Mouse (Mus musculus): ENCODE data around the gene Exoc4. TPM values are rescaled to one million over a fixed set of nuclear protein-coding genes. Genes with fewer than 3 reads are reported as not detected.

Gene Exoc4
- polyA plus RNA-seq, 1 experiment: 9.6 TPM

DNA sequence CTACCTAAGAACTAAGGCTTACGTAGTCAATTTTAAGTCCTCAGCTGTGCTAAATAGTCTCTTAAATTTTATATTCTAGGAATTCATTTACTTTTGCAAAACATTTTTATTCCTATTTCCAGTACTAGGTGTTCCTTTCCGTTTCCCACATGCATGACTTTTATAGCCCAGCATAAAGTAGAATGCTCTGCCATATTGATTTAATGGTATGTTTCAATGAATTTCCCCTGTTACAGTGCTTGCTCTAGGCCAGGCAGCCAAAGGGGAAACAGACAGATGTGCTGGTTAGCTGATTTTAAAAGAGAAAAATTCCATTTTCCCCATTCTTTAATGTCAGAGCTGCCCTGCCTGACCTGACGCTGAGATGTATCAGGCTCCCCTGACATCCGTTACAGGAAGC is 359.6 kb downstream of the Exoc4 start:
- no peak for DNase-seq
- Histone ChIP-seq H3K27me3 (replicated peaks; ENCODE audit: control insufficient read depth, insufficient read depth, low read length) (no peaks in the 10 kb centered on the region), H3K36me3 (ENCODE audit: control insufficient read depth, insufficient read depth, low read length) (no peaks in the 10 kb centered on the region), H3K27ac (ENCODE audit: insufficient read depth, low read depth, low read length) (no peak overlapping the region), H3K4me3 (ENCODE audit: insufficient read depth, low read depth, low read length) (no peak overlapping the region), H3K4me1 (ENCODE audit: control insufficient read depth, insufficient read depth, low read length) (no peaks in the 10 kb centered on the region)
- TF ChIP-seq POLR2A (IDR thresholded peaks at IDR 0.05; ENCODE audit: low read depth, low read length) (no peak), CTCF (conservative IDR thresholded peaks at IDR 0.05; ENCODE audit: insufficient read depth, insufficient read length, low read depth, low read length) (no peak)
- WGBS: 85% methylated on average over 4 of the region's 4 CpGs

DNA sequence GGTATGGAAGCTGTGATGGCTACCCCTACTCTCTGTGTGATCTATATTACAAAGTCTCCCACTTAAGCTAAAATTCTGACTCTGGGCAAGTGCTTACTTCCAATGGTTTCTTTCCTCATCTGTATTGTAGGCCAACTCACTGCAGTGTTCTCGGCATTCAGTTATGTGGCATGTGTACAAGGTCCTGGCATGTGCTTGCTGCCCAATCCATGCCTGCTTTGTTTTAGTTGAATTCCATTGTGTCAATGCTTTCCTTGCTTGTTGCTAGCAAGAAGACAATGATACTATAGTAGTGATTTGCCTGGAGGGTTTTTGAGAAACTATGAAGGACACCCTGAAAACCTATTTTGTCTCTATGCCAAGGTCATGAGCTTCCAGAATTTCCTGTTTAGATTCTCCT is 365.1 kb downstream of the Exoc4 start:
- no peak for DNase-seq
- Histone ChIP-seq H3K36me3 (ENCODE audit: control insufficient read depth, insufficient read depth, low read length) (no peaks in the 10 kb centered on the region), H3K27ac (ENCODE audit: insufficient read depth, low read depth, low read length) (no peak overlapping the region), H3K4me3 (ENCODE audit: insufficient read depth, low read depth, low read length) (no peak overlapping the region), H3K27me3 (replicated peaks; ENCODE audit: control insufficient read depth, insufficient read depth, low read length) (no peaks in the 10 kb centered on the region), H3K4me1 (ENCODE audit: control insufficient read depth, insufficient read depth, low read length) (no peaks in the 10 kb centered on the region)
- WGBS: 70% methylated on average over 1 of the region's 1 CpGs
- no peak for TF ChIP-seq CTCF (conservative IDR thresholded peaks at IDR 0.05; ENCODE audit: insufficient read depth, insufficient read length, low read depth, low read length)
- no peak for TF ChIP-seq POLR2A (IDR thresholded peaks at IDR 0.05; ENCODE audit: low read depth, low read length)

DNA sequence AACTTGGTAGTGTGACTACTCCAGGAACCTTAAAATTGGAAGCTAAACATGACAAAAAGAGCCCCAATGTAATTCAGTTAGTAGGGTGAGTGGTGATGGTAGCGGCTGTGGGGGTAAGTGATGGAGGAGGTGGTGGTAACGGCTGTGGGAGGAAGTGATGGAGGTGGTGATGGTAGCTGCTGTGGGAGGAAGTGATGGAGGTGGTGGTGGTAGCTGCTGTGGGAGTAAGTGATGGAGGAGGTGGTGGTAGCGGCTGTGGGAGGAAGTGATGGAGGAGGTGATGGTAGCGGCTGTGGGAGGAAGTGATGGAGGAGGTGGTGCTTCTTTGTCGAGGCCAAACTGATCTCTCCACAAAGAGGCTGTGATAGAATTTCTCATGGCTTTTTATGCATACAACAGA is 369.7 kb downstream of the Exoc4 start:
- no peak for TF ChIP-seq POLR2A (IDR thresholded peaks at IDR 0.05; ENCODE audit: low read depth, low read length)
- TF ChIP-seq CTCF (conservative IDR thresholded peaks at IDR 0.05; ENCODE audit: insufficient read depth, insufficient read length, low read depth, low read length): no peak
- WGBS: 88% methylated on average over 5 of the region's 5 CpGs
- Histone ChIP-seq H3K4me1 (ENCODE audit: control insufficient read depth, insufficient read depth, low read length) (no peaks in the 10 kb centered on the region), H3K36me3 (ENCODE audit: control insufficient read depth, insufficient read depth, low read length) (no peaks in the 10 kb centered on the region), H3K4me3 (ENCODE audit: insufficient read depth, low read depth, low read length) (no peak overlapping the region), H3K27me3 (replicated peaks; ENCODE audit: control insufficient read depth, insufficient read depth, low read length) (no peaks in the 10 kb centered on the region), H3K27ac (ENCODE audit: insufficient read depth, low read depth, low read length) (no peak overlapping the region)
- DNase-seq: no peak

GRCm38 (mm10) chr6:33620701-33621100 is 371.8 kb downstream of the Exoc4 start:
- no peak for TF ChIP-seq POLR2A (IDR thresholded peaks at IDR 0.05; ENCODE audit: low read depth, low read length)
- DNase-seq: no peak
- no peaks in the 10 kb centered on the region for H3K4me1 ChIP-seq (ENCODE audit: control insufficient read depth, insufficient read depth, low read length)
- H3K27ac ChIP-seq (ENCODE audit: insufficient read depth, low read depth, low read length): no peak overlapping the region
- H3K36me3 ChIP-seq (ENCODE audit: control insufficient read depth, insufficient read depth, low read length): no peaks in the 10 kb centered on the region
- H3K27me3 ChIP-seq (replicated peaks; ENCODE audit: control insufficient read depth, insufficient read depth, low read length): no peaks in the 10 kb centered on the region
- WGBS: 63% methylated on average over 1 of the region's 1 CpGs
- H3K4me3 ChIP-seq (ENCODE audit: insufficient read depth, low read depth, low read length): no peak overlapping the region

GRCm38 (mm10) chr6:33625931-33626330 is 377.0 kb downstream of the Exoc4 start:
- no peak overlapping the region for H3K4me3 ChIP-seq (ENCODE audit: insufficient read depth, low read depth, low read length)
- no peaks in the 10 kb centered on the region for H3K4me1 ChIP-seq (ENCODE audit: control insufficient read depth, insufficient read depth, low read length)
- no peaks in the 10 kb centered on the region for H3K27me3 ChIP-seq (replicated peaks; ENCODE audit: control insufficient read depth, insufficient read depth, low read length)
- DNase-seq: no peak
- TF ChIP-seq CTCF (conservative IDR thresholded peaks at IDR 0.05; ENCODE audit: insufficient read depth, insufficient read length, low read depth, low read length) (no peak), POLR2A (IDR thresholded peaks at IDR 0.05; ENCODE audit: low read depth, low read length) (no peak)
- no peaks in the 10 kb centered on the region for H3K36me3 ChIP-seq (ENCODE audit: control insufficient read depth, insufficient read depth, low read length)
- no peak overlapping the region for H3K27ac ChIP-seq (ENCODE audit: insufficient read depth, low read depth, low read length)

- Histone ChIP-seq H3K4me1 (ENCODE audit: control insufficient read depth, insufficient read depth, low read length) (no peaks in the 10 kb centered on the region), H3K4me3 (ENCODE audit: insufficient read depth, low read depth, low read length) (no peak overlapping the region), H3K27ac (ENCODE audit: insufficient read depth, low read depth, low read length) (no peak overlapping the region), H3K27me3 (replicated peaks; ENCODE audit: control insufficient read depth, insufficient read depth, low read length) (no peaks in the 10 kb centered on the region), H3K36me3 (ENCODE audit: control insufficient read depth, insufficient read depth, low read length) (no peaks in the 10 kb centered on the region)
- no peak for DNase-seq
- TF ChIP-seq POLR2A (IDR thresholded peaks at IDR 0.05; ENCODE audit: low read depth, low read length) (no peak), CTCF (conservative IDR thresholded peaks at IDR 0.05; ENCODE audit: insufficient read depth, insufficient read length, low read depth, low read length) (no peak)
- WGBS: 98% methylated on average over 2 of the region's 2 CpGs
Observed at GRCm38 (mm10) chr6:33631133-33631532, 382.2 kb downstream of the Exoc4 start.

GRCm38 (mm10) chr6:33637192-33637591 is 388.3 kb downstream of the Exoc4 start:
- no peak overlapping the region for H3K27ac ChIP-seq (ENCODE audit: insufficient read depth, low read depth, low read length)
- H3K4me3 ChIP-seq (ENCODE audit: insufficient read depth, low read depth, low read length): no peak overlapping the region
- TF ChIP-seq POLR2A (IDR thresholded peaks at IDR 0.05; ENCODE audit: low read depth, low read length) (no peak), CTCF (conservative IDR thresholded peaks at IDR 0.05; ENCODE audit: insufficient read depth, insufficient read length, low read depth, low read length) (no peak)
- WGBS: 76% methylated on average over 2 of the region's 2 CpGs
- no peaks in the 10 kb centered on the region for H3K36me3 ChIP-seq (ENCODE audit: control insufficient read depth, insufficient read depth, low read length)
- H3K27me3 ChIP-seq (replicated peaks; ENCODE audit: control insufficient read depth, insufficient read depth, low read length): no peaks in the 10 kb centered on the region
- no peaks in the 10 kb centered on the region for H3K4me1 ChIP-seq (ENCODE audit: control insufficient read depth, insufficient read depth, low read length)
- DNase-seq: no peak

Data from kidney, adult 2 months (tissue).